Mouse (Mus musculus) lung, postnatal 0 days (tissue): ENCODE data around the gene C130074G19Rik. TPM values are rescaled to one million over a fixed set of nuclear protein-coding genes. Genes with fewer than 3 reads are reported as not detected.

Experiments
- ATAC-seq: fragments of 200-750 bp; cut with Nextera tagmentation; 2 replicates; pipeline ENCODE4 v1.8.0; 2017; ENCODE audit warnings: moderate library complexity
- DNase-seq: peaks from one replicate; pipeline ENCODE4 v3.0.0-alpha.2; 2016; ENCODE audit warnings: low spot score
- H3K27ac ChIP-seq: fragments of 300-500 bp; sonication (generic); 2 replicates; pipeline ENCODE4 v1.5.1; 2014; ENCODE audit warnings: antibody characterized with exemption, mild to moderate bottlenecking, low read length, mixed read lengths
- H3K27me3 ChIP-seq: fragments of 300-500 bp; sonication (generic); replicated peaks from 2 replicates; pipeline ENCODE4 v1.6.1; 2014; ENCODE audit warnings: low read length, mixed read lengths; ENCODE audit not compliant: insufficient read depth
- H3K36me3 ChIP-seq: fragments of 300-500 bp; sonication (generic); 2 replicates; pipeline ENCODE4 v1.6.1; 2014; ENCODE audit warnings: low read length, mixed read lengths; ENCODE audit not compliant: insufficient read depth
- H3K4me1 ChIP-seq: fragments of 300-500 bp; sonication (generic); 2 replicates; pipeline ENCODE4 v1.6.1; 2014; ENCODE audit warnings: antibody characterized with exemption, low read depth, low read length, mixed read lengths; ENCODE audit not compliant: insufficient read depth
- H3K4me2 ChIP-seq: fragments of 300-500 bp; sonication (generic); replicated peaks from 2 replicates; pipeline ENCODE4 v1.6.1; 2014; ENCODE audit warnings: low read depth, mild to moderate bottlenecking, low read length, moderate library complexity, mixed read lengths
- H3K4me3 ChIP-seq: fragments of 300-500 bp; sonication (generic); 2 replicates; pipeline ENCODE4 v1.5.1; 2014; ENCODE audit warnings: low read depth, low read length
- H3K9ac ChIP-seq: fragments of 300-500 bp; sonication (generic); replicated peaks from 2 replicates; pipeline ENCODE4 v1.6.1; 2014; ENCODE audit warnings: low read depth, mild to moderate bottlenecking
- H3K9me3 ChIP-seq: fragments of 300-500 bp; sonication (generic); 2 replicates; pipeline ENCODE4 v1.6.1; 2016; ENCODE audit warnings: low read length, mixed read lengths
- CTCF ChIP-seq: IDR thresholded peaks from 2 replicates; pipeline ENCODE4 v1.5.1; 2016; ENCODE audit warnings: antibody characterized with exemption, mild to moderate bottlenecking
- EP300 ChIP-seq: IDR thresholded peaks from 2 replicates; pipeline ENCODE4 v1.6.1; 2016; ENCODE audit warnings: antibody characterized with exemption, mild to moderate bottlenecking, control low read depth
- WGBS: fragments of 180-500 bp; shearing (Covaris S2); extraction: QIAGEN DNeasy Blood & Tissue Kit; methylation state at CpG from one replicate; pipeline ENCODE4 v1.1.7; 2014; 5-methylcytosine and 5-hydroxymethylcytosine counted together
- polyA plus RNA-seq: library from polyadenylated mRNA; unstranded; fragments of >200 nt; fragmentation: Nextera tagmentation; extraction: Ambion mirVana; gene quantifications from 2 replicates; pipeline ENCODE4 v1.2.1, GENCODE M21; 2015

Gene C130074G19Rik
- polyA plus RNA-seq, 1 experiment from 2014 or later: 4.0 TPM

DNA sequence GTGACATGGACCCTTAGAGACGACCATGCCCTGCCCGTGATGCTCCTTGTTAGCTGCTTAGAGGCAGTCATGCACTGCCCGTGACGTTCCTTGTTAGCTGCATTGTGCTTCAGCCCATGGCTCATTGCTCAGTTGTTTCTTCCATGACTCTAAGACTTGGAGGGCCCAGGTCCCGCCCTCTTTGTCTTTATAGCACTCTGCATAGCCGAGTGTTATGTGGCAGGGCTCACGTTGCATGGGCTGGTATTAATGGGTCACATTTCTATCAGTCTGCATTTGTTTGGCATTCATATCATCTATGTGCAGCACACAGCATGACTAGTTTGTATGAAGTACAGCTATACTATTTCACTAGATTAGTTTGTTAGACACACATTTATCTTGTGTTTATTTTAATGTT is 20.7 kb upstream of the C130074G19Rik start:
- Histone ChIP-seq H3K4me2 (no peak overlapping the region), H3K9ac (no peak overlapping the region), H3K4me1 (no peaks in the 10 kb centered on the region), H3K27me3 (no peaks in the 10 kb centered on the region), H3K36me3 (no peaks in the 10 kb centered on the region), H3K4me3 (no peak overlapping the region), H3K27ac (no peak overlapping the region), H3K9me3 (no peaks in the 10 kb centered on the region)
- DNase-seq (no peak), ATAC-seq (no peak)
- WGBS: 72% methylated on average over 7 of the region's 7 CpGs
- no peak for TF ChIP-seq CTCF

DNA sequence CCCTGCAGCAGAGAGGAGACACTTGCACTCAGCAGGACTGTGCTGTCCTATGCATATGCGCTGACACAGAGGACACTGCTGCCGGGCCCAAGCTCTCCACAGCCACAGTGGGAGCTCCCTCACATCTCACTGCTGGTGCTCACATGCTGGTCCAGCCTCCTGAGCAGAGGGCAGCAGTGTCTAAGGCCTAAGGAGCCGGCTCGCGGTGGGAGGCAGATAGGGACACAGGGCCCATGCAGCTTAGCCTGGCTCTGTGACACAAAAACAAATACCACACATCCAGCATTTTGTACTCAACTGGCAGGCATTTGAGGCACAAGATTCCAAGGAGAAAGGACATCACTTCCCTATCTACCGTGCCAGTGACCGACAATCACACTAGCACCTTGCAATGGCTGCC is 19.9 kb upstream of the C130074G19Rik start:
- no peaks in the 10 kb centered on the region for H3K4me1 ChIP-seq
- 75% methylated on average over 7 of the region's 7 CpGs for WGBS
- H3K4me3 ChIP-seq: no peak overlapping the region
- H3K27me3 ChIP-seq: no peaks in the 10 kb centered on the region
- no peaks in the 10 kb centered on the region for H3K9me3 ChIP-seq
- no peak overlapping the region for H3K27ac ChIP-seq
- ATAC-seq (no peak), DNase-seq (no peak)
- no peak overlapping the region for H3K9ac ChIP-seq
- no peak overlapping the region for H3K4me2 ChIP-seq
- TF ChIP-seq EP300 (no peak), CTCF (no peak)
- H3K36me3 ChIP-seq: no peaks in the 10 kb centered on the region

DNA sequence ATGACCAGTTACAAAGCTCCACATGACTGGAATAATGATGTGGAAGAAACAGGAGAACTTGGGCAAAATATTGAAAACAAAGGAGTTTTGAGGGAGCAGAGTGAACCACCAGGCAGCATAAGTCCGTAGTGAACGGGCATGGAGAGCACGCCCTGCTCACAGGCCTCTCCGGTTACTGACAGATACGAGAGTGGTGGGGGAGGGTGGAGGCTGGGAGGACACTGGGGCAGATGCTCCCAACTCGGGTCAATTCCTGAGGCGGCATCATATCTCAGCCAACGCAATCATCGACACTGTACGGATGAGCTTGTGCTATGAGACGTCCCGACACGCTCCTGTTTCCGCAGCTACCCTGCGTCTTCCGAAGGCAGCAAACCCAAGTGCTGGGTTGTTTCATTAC is 14.3 kb upstream of the C130074G19Rik start:
- Histone ChIP-seq H3K9me3 (no peaks in the 10 kb centered on the region), H3K4me1 (no peaks in the 10 kb centered on the region), H3K36me3 (no peaks in the 10 kb centered on the region), H3K4me2 (no peak overlapping the region), H3K27me3 (no peaks in the 10 kb centered on the region), H3K27ac (no peak overlapping the region), H3K9ac (no peak overlapping the region), H3K4me3 (no peak overlapping the region)
- TF ChIP-seq CTCF (no peak), EP300 (no peak)
- DNase-seq: no peak
- ATAC-seq: no peak
- whole genome bisulfite sequencing: 71% methylated on average over 16 of the region's 16 CpGs

GRCm38 (mm10) chr1:184891998-184892397 is 9.0 kb upstream of the C130074G19Rik start:
- 47% methylated on average over 3 of the region's 3 CpGs for whole genome bisulfite sequencing
- no peak overlapping the region for H3K27ac ChIP-seq
- no peak overlapping the region for H3K4me3 ChIP-seq
- TF ChIP-seq CTCF (peak; percentile 57), EP300 (no peak)
- DNase-seq (no peak), ATAC-seq (no peak)
- H3K27me3 ChIP-seq: no peaks in the 10 kb centered on the region
- H3K36me3 ChIP-seq: no peaks in the 10 kb centered on the region
- H3K9me3 ChIP-seq: no peaks in the 10 kb centered on the region
- no peak overlapping the region for H3K4me2 ChIP-seq
- no peaks in the 10 kb centered on the region for H3K4me1 ChIP-seq
- H3K9ac ChIP-seq: no peak overlapping the region

- Histone ChIP-seq H3K27me3 (no peaks in the 10 kb centered on the region), H3K4me1 (no peaks in the 10 kb centered on the region), H3K4me3 (no peak overlapping the region), H3K9ac (no peak overlapping the region), H3K9me3 (no peaks in the 10 kb centered on the region), H3K36me3 (no peaks in the 10 kb centered on the region), H3K4me2 (no peak overlapping the region), H3K27ac (no peak overlapping the region)
- ATAC-seq (no peak), DNase-seq (no peak)
- TF ChIP-seq CTCF: no peak
- no peak for TF ChIP-seq EP300
- WGBS: 79% methylated on average over 6 of the region's 6 CpGs
Observed at GRCm38 (mm10) chr1:184889454-184889853, 6.4 kb upstream of the C130074G19Rik start.

DNA sequence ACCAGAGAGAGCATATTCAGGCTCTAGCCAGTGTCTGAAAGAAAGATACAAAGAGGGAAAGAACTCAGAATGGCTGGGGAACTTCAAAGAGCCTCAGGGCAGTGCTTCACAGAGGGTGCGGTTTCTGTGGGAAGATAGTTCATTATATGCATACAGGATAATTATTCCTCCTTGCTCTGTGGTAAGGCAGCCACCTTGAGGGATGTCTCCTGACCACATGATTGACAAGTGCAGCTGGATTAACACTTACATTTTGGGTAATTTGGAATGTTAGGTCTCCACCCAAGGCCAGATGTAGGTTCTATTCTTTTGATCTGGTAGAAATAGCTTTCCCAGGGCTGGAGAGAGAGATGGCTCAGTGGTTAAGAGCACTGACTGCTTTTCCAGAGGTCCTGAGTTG is 3.1 kb upstream of the C130074G19Rik start:
- DNase-seq (no peak), ATAC-seq (no peak)
- Histone ChIP-seq H3K4me3 (no peak overlapping the region), H3K9me3 (no peaks in the 10 kb centered on the region), H3K27ac (no peak overlapping the region), H3K4me2 (no peak overlapping the region), H3K4me1 (0 out of 2 replicates have a peak, but pooled peaks cover 6% of the 10 kb centered on the region), H3K9ac (no peak overlapping the region), H3K27me3 (peaks cover 16% of the 10 kb centered on the region), H3K36me3 (no peaks in the 10 kb centered on the region)
- TF ChIP-seq CTCF (no peak), EP300 (no peak)
- 67% methylated on average over 1 of the region's 1 CpGs for WGBS

DNA sequence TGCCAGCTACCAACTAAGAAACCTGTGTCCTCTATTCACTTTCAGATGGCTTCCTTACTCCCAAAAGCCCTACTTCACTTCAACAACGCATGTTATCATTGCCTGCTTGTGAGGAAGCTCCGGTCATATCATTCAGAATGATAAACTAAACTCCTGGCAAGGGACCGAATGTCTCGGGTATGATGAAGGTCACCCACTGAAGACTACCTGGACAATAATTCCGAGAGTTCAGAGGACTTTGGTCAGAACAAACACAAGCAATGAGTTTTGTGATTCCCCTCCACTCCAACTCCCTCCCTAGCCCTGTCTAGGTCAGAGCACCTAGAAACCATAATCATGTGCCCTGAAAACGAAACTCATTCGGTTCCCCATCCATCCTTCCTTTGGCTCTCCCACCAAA is 1.2 kb downstream of the C130074G19Rik start:
- Histone ChIP-seq H3K4me3 (peak overlapping the region; percentile 56), H3K4me1 (0 out of 2 replicates have a peak, but pooled peaks cover 6% of the 10 kb centered on the region), H3K9me3 (no peaks in the 10 kb centered on the region), H3K4me2 (peak overlapping the region; percentile 68), H3K36me3 (no peaks in the 10 kb centered on the region), H3K27me3 (peaks cover 16% of the 10 kb centered on the region), H3K9ac (peak overlapping the region; percentile 60), H3K27ac (no peak overlapping the region; the same call in 1 of the 2 replicates)
- ATAC-seq (no peak), DNase-seq (no peak)
- WGBS: 41% methylated on average over 7 of the region's 7 CpGs
- TF ChIP-seq CTCF (no peak), EP300 (no peak)
